Mouse (Mus musculus): ENCODE measurements around the gene Ptk7. TPM values are rescaled to one million over a fixed set of nuclear protein-coding genes. Genes with fewer than 3 reads are reported as not detected.
A peak's percentile ranks its signal among the peaks of the same experiment; 100 is the strongest.

Gene Ptk7
- polyA plus RNA-seq, 1 experiment from 2014 or later: 43.3 TPM

- peak; percentile 48; the same call in 1 of the 2 replicates for ATAC-seq (replicated peaks; ENCODE audit: low FRiP score)
- Histone ChIP-seq H3K9me3 (ENCODE audit: control insufficient read depth, low read length) (no peaks in the 10 kb centered on the region), H3K9ac (ENCODE audit: low read length) (peak overlapping the region; percentile 58), H3K4me2 (ENCODE audit: low read depth, low read length, severe bottlenecking) (peak overlapping the region; percentile 37), H3K4me1 (replicated peaks; ENCODE audit: control insufficient read depth, insufficient read depth, low read length) (peaks cover 39% of the 10 kb centered on the region), H3K4me3 (ENCODE audit: low read depth, low read length) (0 out of 2 replicates have a peak overlapping the region, but pooled peaks have one; percentile 2), H3K27ac (ENCODE audit: low read depth, low read length) (peak overlapping the region; percentile 87), H3K27me3 (ENCODE audit: control insufficient read depth, insufficient read depth, low read length) (no peaks in the 10 kb centered on the region), H3K36me3 (ENCODE audit: control insufficient read depth, insufficient read depth, low read length) (no peaks in the 10 kb centered on the region)
- DNase-seq (ENCODE audit: low spot score): peak; percentile 69
- under 1% methylated on average over 27 of the region's 27 CpGs for WGBS
These were observed 10.3 kb downstream of the Ptk7 start for GRCm38 (mm10) chr17:46618769-46619682.

GRCm38 (mm10) chr17:46618394-46618768 is 10.9 kb downstream of the Ptk7 start:
- peak overlapping the region; percentile 58 for H3K9ac ChIP-seq (ENCODE audit: low read length)
- peak; percentile 31 for ATAC-seq (replicated peaks; ENCODE audit: low FRiP score)
- no peak overlapping the region for H3K4me3 ChIP-seq (ENCODE audit: low read depth, low read length)
- DNase-seq (ENCODE audit: low spot score): peak; percentile 64
- WGBS: under 1% methylated on average over 6 of the region's 6 CpGs
- H3K27me3 ChIP-seq (ENCODE audit: control insufficient read depth, insufficient read depth, low read length): no peaks in the 10 kb centered on the region
- H3K4me2 ChIP-seq (ENCODE audit: low read depth, low read length, severe bottlenecking): peak overlapping the region; percentile 37
- H3K4me1 ChIP-seq (replicated peaks; ENCODE audit: control insufficient read depth, insufficient read depth, low read length): peaks cover 45% of the 10 kb centered on the region
- no peaks in the 10 kb centered on the region for H3K9me3 ChIP-seq (ENCODE audit: control insufficient read depth, low read length)
- peak overlapping the region; percentile 87 for H3K27ac ChIP-seq (ENCODE audit: low read depth, low read length)
- no peaks in the 10 kb centered on the region for H3K36me3 ChIP-seq (ENCODE audit: control insufficient read depth, insufficient read depth, low read length)

- H3K9ac ChIP-seq (ENCODE audit: low read length): peak overlapping the region; percentile 58; the same call in 1 of the 2 replicates
- peak overlapping the region; percentile 87 for H3K27ac ChIP-seq (ENCODE audit: low read depth, low read length)
- H3K36me3 ChIP-seq (ENCODE audit: control insufficient read depth, insufficient read depth, low read length): no peaks in the 10 kb centered on the region
- no peaks in the 10 kb centered on the region for H3K9me3 ChIP-seq (ENCODE audit: control insufficient read depth, low read length)
- H3K4me1 ChIP-seq (replicated peaks; ENCODE audit: control insufficient read depth, insufficient read depth, low read length): peaks cover 50% of the 10 kb centered on the region
- H3K4me2 ChIP-seq (ENCODE audit: low read depth, low read length, severe bottlenecking): peak overlapping the region; percentile 37
- no peak overlapping the region for H3K4me3 ChIP-seq (ENCODE audit: low read depth, low read length)
- H3K27me3 ChIP-seq (ENCODE audit: control insufficient read depth, insufficient read depth, low read length): no peaks in the 10 kb centered on the region
- ATAC-seq (replicated peaks; ENCODE audit: low FRiP score) (no peak), DNase-seq (ENCODE audit: low spot score) (no peak)
- 61% methylated on average over 12 of the region's 12 CpGs for WGBS
These were observed 11.5 kb downstream of the Ptk7 start for GRCm38 (mm10) chr17:46617799-46618198.

- no peaks in the 10 kb centered on the region for H3K27me3 ChIP-seq (ENCODE audit: control insufficient read depth, insufficient read depth, low read length)
- WGBS: 50% methylated on average over 3 of the region's 3 CpGs
- no peaks in the 10 kb centered on the region for H3K36me3 ChIP-seq (ENCODE audit: control insufficient read depth, insufficient read depth, low read length)
- no peak overlapping the region for H3K9ac ChIP-seq (ENCODE audit: low read length)
- H3K27ac ChIP-seq (ENCODE audit: low read depth, low read length): peak overlapping the region; percentile 12; the same call in 1 of the 2 replicates
- ATAC-seq (replicated peaks; ENCODE audit: low FRiP score) (no peak), DNase-seq (ENCODE audit: low spot score) (no peak)
- H3K4me1 ChIP-seq (replicated peaks; ENCODE audit: control insufficient read depth, insufficient read depth, low read length): peaks cover 27% of the 10 kb centered on the region
- H3K9me3 ChIP-seq (ENCODE audit: control insufficient read depth, low read length): no peaks in the 10 kb centered on the region
- no peak overlapping the region for H3K4me3 ChIP-seq (ENCODE audit: low read depth, low read length)
- H3K4me2 ChIP-seq (ENCODE audit: low read depth, low read length, severe bottlenecking): no peak overlapping the region
These were observed 16.1 kb downstream of the Ptk7 start for GRCm38 (mm10) chr17:46613229-46613628.

- no peak overlapping the region for H3K27ac ChIP-seq (ENCODE audit: low read depth, low read length)
- H3K4me2 ChIP-seq (ENCODE audit: low read depth, low read length, severe bottlenecking): no peak overlapping the region
- WGBS: 41% methylated on average over 4 of the region's 4 CpGs
- DNase-seq (ENCODE audit: low spot score) (no peak), ATAC-seq (replicated peaks; ENCODE audit: low FRiP score) (no peak)
- H3K9me3 ChIP-seq (ENCODE audit: control insufficient read depth, low read length): no peaks in the 10 kb centered on the region
- H3K9ac ChIP-seq (ENCODE audit: low read length): no peak overlapping the region
- no peaks in the 10 kb centered on the region for H3K27me3 ChIP-seq (ENCODE audit: control insufficient read depth, insufficient read depth, low read length)
- no peak overlapping the region for H3K4me3 ChIP-seq (ENCODE audit: low read depth, low read length)
- peaks cover 23% of the 10 kb centered on the region for H3K4me1 ChIP-seq (replicated peaks; ENCODE audit: control insufficient read depth, insufficient read depth, low read length)
- H3K36me3 ChIP-seq (ENCODE audit: control insufficient read depth, insufficient read depth, low read length): no peaks in the 10 kb centered on the region
These were observed 16.5 kb downstream of the Ptk7 start for GRCm38 (mm10) chr17:46612820-46613219.

GRCm38 (mm10) chr17:46612189-46612588 is 17.1 kb downstream of the Ptk7 start:
- Histone ChIP-seq H3K27me3 (ENCODE audit: control insufficient read depth, insufficient read depth, low read length) (no peaks in the 10 kb centered on the region), H3K36me3 (ENCODE audit: control insufficient read depth, insufficient read depth, low read length) (no peaks in the 10 kb centered on the region), H3K9ac (ENCODE audit: low read length) (no peak overlapping the region), H3K4me1 (replicated peaks; ENCODE audit: control insufficient read depth, insufficient read depth, low read length) (peaks cover 18% of the 10 kb centered on the region), H3K4me2 (ENCODE audit: low read depth, low read length, severe bottlenecking) (no peak overlapping the region), H3K4me3 (ENCODE audit: low read depth, low read length) (no peak overlapping the region), H3K9me3 (ENCODE audit: control insufficient read depth, low read length) (no peaks in the 10 kb centered on the region), H3K27ac (ENCODE audit: low read depth, low read length) (no peak overlapping the region)
- 71% methylated on average over 2 of the region's 2 CpGs for whole genome bisulfite sequencing
- DNase-seq (ENCODE audit: low spot score) (no peak), ATAC-seq (replicated peaks; ENCODE audit: low FRiP score) (no peak)

- ATAC-seq (replicated peaks; ENCODE audit: low FRiP score): no peak
- H3K27ac ChIP-seq (ENCODE audit: low read depth, low read length): no peak overlapping the region
- WGBS: 93% methylated on average over 6 of the region's 6 CpGs
- no peaks in the 10 kb centered on the region for H3K27me3 ChIP-seq (ENCODE audit: control insufficient read depth, insufficient read depth, low read length)
- no peak overlapping the region for H3K9ac ChIP-seq (ENCODE audit: low read length)
- no peaks in the 10 kb centered on the region for H3K9me3 ChIP-seq (ENCODE audit: control insufficient read depth, low read length)
- no peak overlapping the region for H3K4me3 ChIP-seq (ENCODE audit: low read depth, low read length)
- no peak for DNase-seq (ENCODE audit: low spot score)
- H3K4me2 ChIP-seq (ENCODE audit: low read depth, low read length, severe bottlenecking): no peak overlapping the region
- no peaks in the 10 kb centered on the region for H3K36me3 ChIP-seq (ENCODE audit: control insufficient read depth, insufficient read depth, low read length)
- peaks cover 14% of the 10 kb centered on the region for H3K4me1 ChIP-seq (replicated peaks; ENCODE audit: control insufficient read depth, insufficient read depth, low read length)
These were observed 18.0 kb downstream of the Ptk7 start for GRCm38 (mm10) chr17:46611316-46611715.

GRCm38 (mm10) chr17:46609721-46610514 is 19.4 kb downstream of the Ptk7 start:
- H3K4me3 ChIP-seq (ENCODE audit: low read depth, low read length): no peak overlapping the region
- H3K4me1 ChIP-seq (replicated peaks; ENCODE audit: control insufficient read depth, insufficient read depth, low read length): peaks cover 15% of the 10 kb centered on the region

More at GRCm38 (mm10) chr17:46609721-46610514, 19.4 kb downstream of the Ptk7 start:
- peak overlapping the region; percentile 8; the same call in 1 of the 2 replicates for H3K9ac ChIP-seq (ENCODE audit: low read length)
- 62% methylated on average over 15 of the region's 15 CpGs for WGBS
- no peak for ATAC-seq (replicated peaks; ENCODE audit: low FRiP score)
- no peaks in the 10 kb centered on the region for H3K27me3 ChIP-seq (ENCODE audit: control insufficient read depth, insufficient read depth, low read length)
- H3K27ac ChIP-seq (ENCODE audit: low read depth, low read length): 0 out of 2 replicates have a peak overlapping the region, but pooled peaks have one; percentile 25
- H3K4me2 ChIP-seq (ENCODE audit: low read depth, low read length, severe bottlenecking): 0 out of 2 replicates have a peak overlapping the region, but pooled peaks have one; percentile 15
- H3K36me3 ChIP-seq (ENCODE audit: control insufficient read depth, insufficient read depth, low read length): no peaks in the 10 kb centered on the region
- no peak for DNase-seq (ENCODE audit: low spot score)
- H3K9me3 ChIP-seq (ENCODE audit: control insufficient read depth, low read length): no peaks in the 10 kb centered on the region
